Mouse (Mus musculus) neural tube, embryonic 14.5 days (tissue): ENCODE data around the gene Ispd. TPM values are rescaled to one million over a fixed set of nuclear protein-coding genes. Genes with fewer than 3 reads are reported as not detected.

ENCODE experiments used
- ATAC-seq: fragments of 200-750 bp; cut with Nextera tagmentation; 2 replicates; pipeline ENCODE4 v1.8.0; 2017; ENCODE audit warnings: low read depth, mild to moderate bottlenecking, moderate TSS enrichment, moderate library complexity
- H3K27ac ChIP-seq: fragments of 300-500 bp; sonication (generic); 2 replicates; pipeline ENCODE4 v1.5.1; 2014; ENCODE audit warnings: low read depth, mild to moderate bottlenecking, control low read depth, low read length, moderate library complexity, mixed read lengths
- H3K27me3 ChIP-seq: fragments of 300-500 bp; sonication (generic); 2 replicates; pipeline ENCODE4 v1.6.1; 2014; ENCODE audit warnings: low read length; ENCODE audit not compliant: control insufficient read depth, insufficient read depth
- H3K36me3 ChIP-seq: fragments of 300-500 bp; sonication (generic); 2 replicates; pipeline ENCODE4 v1.6.1; 2014; ENCODE audit warnings: low read length, mixed read lengths; ENCODE audit not compliant: control insufficient read depth, insufficient read depth
- H3K4me1 ChIP-seq: fragments of 300-500 bp; sonication (generic); 2 replicates; pipeline ENCODE4 v1.6.1; 2014; ENCODE audit warnings: low read length; ENCODE audit not compliant: control insufficient read depth, insufficient read depth
- H3K4me2 ChIP-seq: fragments of 300-500 bp; sonication (generic); 2 replicates; pipeline ENCODE4 v1.6.1; 2014; ENCODE audit warnings: mild to moderate bottlenecking, low read depth, low read length, control low read depth
- H3K4me3 ChIP-seq: fragments of 300-500 bp; sonication (generic); 2 replicates; pipeline ENCODE4 v1.5.1; 2014; ENCODE audit warnings: low read depth, low read length, control low read depth, mixed read lengths
- H3K9ac ChIP-seq: fragments of 300-500 bp; sonication (generic); replicated peaks from 2 replicates; pipeline ENCODE4 v1.6.1; 2014; ENCODE audit warnings: low read depth, mild to moderate bottlenecking, control low read depth, low read length, mixed read lengths
- H3K9me3 ChIP-seq: fragments of 300-500 bp; sonication (generic); 2 replicates; pipeline ENCODE4 v1.6.1; 2016; ENCODE audit warnings: low read length; ENCODE audit not compliant: control insufficient read depth
- WGBS: fragments of 180-500 bp; shearing (Covaris S2); extraction: QIAGEN DNeasy Blood & Tissue Kit; methylation state at CpG from one replicate; pipeline ENCODE4 v1.1.7; 2014; 5-methylcytosine and 5-hydroxymethylcytosine counted together
- polyA plus RNA-seq: library from polyadenylated mRNA; unstranded; fragments of >200 nt; fragmentation: Nextera tagmentation; extraction: Ambion mirVana; gene quantifications from 2 replicates; pipeline ENCODE4 v1.2.1, GENCODE M21; 2014

The Ispd gene
- polyA plus RNA-seq, 1 experiment from 2014 or later = 18.0 TPM

DNA sequence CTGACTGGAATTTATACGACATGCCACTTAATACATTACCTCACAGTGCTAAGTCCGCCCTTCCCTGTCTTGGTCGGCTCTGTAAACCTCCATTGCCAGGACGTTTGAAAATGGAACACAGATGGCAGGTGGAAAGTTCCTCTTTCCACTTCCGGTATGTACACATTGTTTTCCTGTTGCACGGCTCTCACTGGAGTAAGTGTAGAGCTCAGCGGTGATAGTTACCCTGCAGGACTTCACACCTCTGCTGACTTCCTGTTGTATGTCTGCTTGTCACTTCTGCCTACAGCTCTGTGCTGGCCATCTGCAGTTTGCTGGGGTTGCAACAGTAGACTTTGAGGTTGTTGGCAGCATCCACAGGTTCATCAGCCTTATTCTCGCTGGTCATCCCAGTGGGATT lies 58.1 kb downstream of the Ispd start:
- WGBS = 89% methylated on average over 8 of the region's 8 CpGs
- ATAC-seq = no peak
- H3K9ac ChIP-seq = no peak overlapping the region
- H3K4me3 ChIP-seq = no peak overlapping the region
- H3K36me3 ChIP-seq = no peaks in the 10 kb centered on the region
- no peaks in the 10 kb centered on the region for H3K27me3 ChIP-seq
- no peak overlapping the region for H3K4me2 ChIP-seq
- no peaks in the 10 kb centered on the region for H3K9me3 ChIP-seq
- no peak overlapping the region for H3K27ac ChIP-seq
- H3K4me1 ChIP-seq = no peaks in the 10 kb centered on the region

DNA sequence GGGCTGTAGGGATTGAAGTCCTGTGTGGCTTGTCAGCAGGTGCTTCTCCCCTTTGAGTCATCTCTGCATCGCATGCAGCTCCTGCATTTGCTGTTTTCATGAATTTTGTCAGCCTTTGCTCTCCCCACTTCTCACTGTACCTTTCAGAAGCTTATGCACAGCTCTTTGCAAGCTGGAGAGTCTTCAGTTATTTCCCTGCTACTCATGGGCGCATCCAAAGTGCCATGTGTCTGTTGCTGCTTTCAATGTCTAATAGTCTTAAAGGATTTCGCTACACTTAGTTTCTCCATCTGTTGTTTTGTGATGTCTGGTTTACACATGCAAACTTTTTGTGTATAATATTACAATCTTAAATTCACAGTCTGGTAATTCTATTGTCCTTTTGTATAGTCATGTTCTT lies 74.8 kb downstream of the Ispd start:
- H3K27me3 ChIP-seq = no peaks in the 10 kb centered on the region
- no peak overlapping the region for H3K27ac ChIP-seq
- H3K4me1 ChIP-seq = no peaks in the 10 kb centered on the region
- no peak for ATAC-seq
- H3K9me3 ChIP-seq = no peaks in the 10 kb centered on the region
- no peak overlapping the region for H3K4me3 ChIP-seq
- 93% methylated on average over 3 of the region's 3 CpGs for WGBS
- H3K4me2 ChIP-seq = no peak overlapping the region
- no peaks in the 10 kb centered on the region for H3K36me3 ChIP-seq
- no peak overlapping the region for H3K9ac ChIP-seq

GRCm38 (mm10) chr12:36457726-36458125 lies 76.5 kb downstream of the Ispd start:
- H3K4me1 ChIP-seq = no peaks in the 10 kb centered on the region
- H3K9ac ChIP-seq = no peak overlapping the region
- no peak overlapping the region for H3K4me3 ChIP-seq
- ATAC-seq = no peak
- no peaks in the 10 kb centered on the region for H3K27me3 ChIP-seq
- no peak overlapping the region for H3K4me2 ChIP-seq
- H3K36me3 ChIP-seq = no peaks in the 10 kb centered on the region
- 78% methylated on average over 2 of the region's 2 CpGs for WGBS
- no peak overlapping the region for H3K27ac ChIP-seq
- H3K9me3 ChIP-seq = no peaks in the 10 kb centered on the region

DNA sequence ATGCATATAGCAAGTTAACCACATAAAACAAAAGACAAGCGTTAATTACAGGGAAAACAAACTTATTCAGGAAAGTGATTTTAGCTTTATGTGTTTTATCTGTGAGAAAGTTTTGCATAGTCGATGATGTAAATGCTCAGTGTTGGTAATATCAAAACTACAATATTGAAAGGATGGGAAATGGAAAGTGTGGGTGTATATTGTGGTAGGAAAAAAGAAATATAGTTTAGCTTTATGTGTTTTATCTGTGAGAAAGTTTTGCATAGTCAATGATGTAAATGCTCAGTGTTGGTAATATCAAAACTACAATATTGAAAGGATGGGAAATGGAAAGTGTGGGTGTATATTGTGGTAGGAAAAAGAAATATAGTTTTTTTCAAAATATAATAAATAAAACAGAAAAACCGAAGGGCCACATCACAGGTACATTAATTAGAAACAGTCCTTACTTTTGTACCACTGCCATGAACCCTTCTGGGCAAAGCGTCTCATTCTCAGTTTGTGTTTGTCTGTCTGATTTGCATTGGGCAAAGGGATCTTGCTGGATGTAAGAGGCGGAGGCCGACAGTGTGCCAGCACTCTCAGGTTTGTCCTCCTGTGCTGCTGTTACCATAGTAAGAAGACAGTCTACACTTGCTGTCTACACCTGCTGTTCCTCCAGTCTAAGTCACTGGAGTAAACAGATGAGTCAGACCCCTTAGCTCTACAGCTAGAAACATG lies 87.2 kb downstream of the Ispd start:
- no peaks in the 10 kb centered on the region for H3K27me3 ChIP-seq
- H3K9me3 ChIP-seq = no peaks in the 10 kb centered on the region
- no peak overlapping the region for H3K9ac ChIP-seq
- no peaks in the 10 kb centered on the region for H3K4me1 ChIP-seq
- WGBS = 96% methylated on average over 6 of the region's 6 CpGs
- ATAC-seq = no peak
- no peak overlapping the region for H3K4me2 ChIP-seq
- no peak overlapping the region for H3K27ac ChIP-seq
- no peak overlapping the region for H3K4me3 ChIP-seq
- H3K36me3 ChIP-seq = no peaks in the 10 kb centered on the region

DNA sequence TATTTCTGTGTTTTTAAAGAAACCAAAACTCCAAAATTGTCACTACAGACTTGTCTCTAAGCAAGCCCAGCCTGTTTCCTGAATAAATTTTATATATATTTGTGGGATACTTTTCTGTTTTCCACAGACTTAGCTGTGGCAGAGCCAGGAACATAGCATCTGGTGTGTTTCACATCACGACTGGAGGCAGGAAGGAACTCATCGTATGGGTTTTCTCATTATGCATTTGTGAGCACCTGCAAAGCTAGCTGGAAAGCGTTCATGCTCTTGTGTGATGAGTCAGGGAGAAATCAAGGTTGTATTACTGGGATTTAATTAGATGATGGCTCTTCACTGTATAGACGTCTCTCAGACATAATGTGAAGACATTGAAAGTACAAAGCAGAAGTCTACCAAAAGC lies 90.2 kb downstream of the Ispd start:
- H3K4me1 ChIP-seq = peaks cover under 1% of the 10 kb centered on the region; the same call in 1 of the 2 replicates
- no peaks in the 10 kb centered on the region for H3K9me3 ChIP-seq
- H3K27me3 ChIP-seq = no peaks in the 10 kb centered on the region
- ATAC-seq = no peak
- H3K4me2 ChIP-seq = no peak overlapping the region
- H3K27ac ChIP-seq = no peak overlapping the region
- no peaks in the 10 kb centered on the region for H3K36me3 ChIP-seq
- no peak overlapping the region for H3K9ac ChIP-seq
- 86% methylated on average over 4 of the region's 4 CpGs for WGBS
- H3K4me3 ChIP-seq = no peak overlapping the region

DNA sequence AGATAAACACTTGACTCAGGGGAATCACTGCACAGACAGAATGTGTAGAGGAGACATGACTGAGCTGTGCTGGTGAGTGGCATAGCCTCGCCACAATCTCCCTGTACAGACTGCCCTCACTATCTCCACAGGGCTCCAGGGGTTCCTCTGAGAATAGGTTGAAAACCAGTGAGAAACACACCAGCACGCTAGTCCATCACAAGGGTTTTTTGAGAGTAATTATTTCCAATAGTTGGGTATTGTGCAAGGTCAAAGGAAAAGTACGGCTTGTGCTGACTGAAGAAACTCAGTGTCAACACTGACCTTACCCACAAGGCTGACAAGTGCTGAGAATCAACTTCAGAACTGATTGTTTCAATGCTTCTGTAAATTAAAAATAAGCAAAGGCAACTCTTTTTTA lies 92.9 kb downstream of the Ispd start:
- no peaks in the 10 kb centered on the region for H3K9me3 ChIP-seq
- WGBS = 80% methylated on average over 3 of the region's 3 CpGs

DNA sequence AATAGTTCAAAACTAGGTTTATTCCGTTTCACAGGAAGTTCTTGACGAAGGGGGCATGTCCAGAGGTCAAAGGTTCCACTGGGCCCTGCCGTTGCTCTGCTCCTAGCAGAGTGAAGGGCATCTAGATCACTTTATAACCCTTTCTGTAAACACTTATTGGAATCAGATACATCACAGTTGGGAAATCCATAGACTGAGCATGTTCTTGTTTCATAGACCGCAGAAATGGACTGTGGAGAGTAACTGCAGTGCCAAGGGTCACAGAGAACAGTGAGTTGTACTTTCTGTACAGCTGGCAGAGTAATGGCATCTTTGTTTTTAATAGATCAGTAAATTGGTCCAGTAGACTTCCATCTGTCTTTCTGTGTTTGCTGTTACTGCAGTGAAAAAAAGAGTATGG lies 94.0 kb downstream of the Ispd start:
- no peak for ATAC-seq
- H3K36me3 ChIP-seq = no peaks in the 10 kb centered on the region
- no peak overlapping the region for H3K9ac ChIP-seq
- no peaks in the 10 kb centered on the region for H3K27me3 ChIP-seq
- H3K27ac ChIP-seq = no peak overlapping the region
- no peak overlapping the region for H3K4me3 ChIP-seq
- no peaks in the 10 kb centered on the region for H3K9me3 ChIP-seq
- no peak overlapping the region for H3K4me2 ChIP-seq
- H3K4me1 ChIP-seq = peaks cover 3% of the 10 kb centered on the region; the same call in 1 of the 2 replicates
- WGBS = 81% methylated on average over 4 of the region's 4 CpGs

More for the DNA sequence above, 92.9 kb downstream of the Ispd start:
- no peak for ATAC-seq
- H3K4me2 ChIP-seq = no peak overlapping the region
- peaks cover 3% of the 10 kb centered on the region; the same call in 1 of the 2 replicates for H3K4me1 ChIP-seq
- no peak overlapping the region for H3K4me3 ChIP-seq
- H3K36me3 ChIP-seq = no peaks in the 10 kb centered on the region
- no peaks in the 10 kb centered on the region for H3K27me3 ChIP-seq
- no peak overlapping the region for H3K9ac ChIP-seq
- H3K27ac ChIP-seq = no peak overlapping the region

GRCm38 (mm10) chr12:36476476-36476875 lies 95.2 kb downstream of the Ispd start:
- H3K36me3 ChIP-seq = no peaks in the 10 kb centered on the region
- H3K9me3 ChIP-seq = no peaks in the 10 kb centered on the region
- peak; percentile 66; the same call in 1 of the 2 replicates for ATAC-seq
- no peak overlapping the region for H3K4me3 ChIP-seq
- peaks cover 3% of the 10 kb centered on the region; the same call in 1 of the 2 replicates for H3K4me1 ChIP-seq
- H3K4me2 ChIP-seq = no peak overlapping the region
- 50% methylated on average over 5 of the region's 5 CpGs for WGBS
- no peaks in the 10 kb centered on the region for H3K27me3 ChIP-seq
- H3K27ac ChIP-seq = no peak overlapping the region
- no peak overlapping the region for H3K9ac ChIP-seq

DNA sequence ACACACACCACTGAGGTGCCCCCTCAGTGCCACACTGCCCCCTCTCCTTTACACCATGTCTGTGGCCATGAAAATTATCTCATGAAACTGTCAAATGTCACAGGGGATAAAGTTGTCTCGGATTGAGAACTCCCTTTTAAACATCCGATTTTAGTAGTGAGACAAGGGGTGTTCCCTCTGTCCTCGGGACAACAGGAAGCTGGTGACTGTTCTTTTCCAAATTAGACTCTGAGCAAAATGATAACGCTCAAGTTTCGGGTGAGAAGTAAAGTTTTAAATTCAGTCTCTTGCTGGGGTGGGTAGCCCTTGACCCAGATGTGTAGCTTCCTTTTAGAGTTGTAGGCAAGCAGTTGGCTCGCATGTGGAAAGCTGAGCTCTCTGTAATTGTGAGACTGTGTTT lies 96.3 kb downstream of the Ispd start:
- Histone ChIP-seq H3K9me3 (no peaks in the 10 kb centered on the region), H3K27me3 (no peaks in the 10 kb centered on the region), H3K27ac (no peak overlapping the region; the same call in 1 of the 2 replicates), H3K4me3 (no peak overlapping the region), H3K4me2 (no peak overlapping the region), H3K9ac (no peak overlapping the region), H3K4me1 (peaks cover 3% of the 10 kb centered on the region; the same call in 1 of the 2 replicates), H3K36me3 (no peaks in the 10 kb centered on the region)
- WGBS = 84% methylated on average over 6 of the region's 6 CpGs
- no peak for ATAC-seq
